Comparison of ENCODE assay signal across 24 mouse cellular contexts in the genomic region with DNA sequence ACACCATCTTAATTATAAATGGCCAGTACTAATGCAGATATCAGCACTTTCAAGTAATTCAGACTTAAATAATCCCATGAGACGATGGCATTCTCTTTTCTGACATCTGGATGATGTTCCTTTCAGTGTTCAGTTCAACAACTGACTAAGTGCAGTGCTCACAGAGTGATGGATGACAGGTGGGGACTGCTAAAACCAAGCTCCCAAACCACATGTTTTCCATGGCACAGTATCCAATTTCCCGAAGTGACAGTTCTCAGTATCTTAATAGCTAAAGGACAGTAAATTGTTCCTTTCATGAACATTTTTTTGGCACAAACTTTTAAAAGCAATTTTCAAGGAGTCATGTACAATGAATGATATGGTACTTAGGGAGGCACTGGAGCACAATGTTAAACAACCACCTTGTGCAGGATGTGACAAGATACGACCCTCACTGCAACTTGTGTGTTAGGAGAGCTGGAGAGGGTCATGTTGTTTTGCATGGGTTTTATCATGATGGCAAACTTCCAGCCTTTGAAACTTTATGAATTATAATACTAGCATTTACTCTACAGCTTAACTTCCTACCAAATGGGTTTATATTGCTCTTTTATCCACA.
DNase-seq lines count a peak whose midpoint lies in the region; ATAC-seq and TF ChIP-seq lines count a peak whose summit lies in the region.
"Had no signal": no experiment of that assay in that cellular context is flagged by ENCODE, and none has a peak within 500 bp of the region (broad histone marks: within the 10 kb centered on the region; RNA-seq: fewer than 3 reads in every experiment).

No protein-coding gene starts in this region.

- H3K4me1 ChIP-seq in kidney, postnatal 0 days (replicated peaks; ENCODE audit: insufficient read depth, low read length): no peaks in the 10 kb centered on the region
- no peaks in the 10 kb centered on the region for H3K4me1 ChIP-seq in lung, postnatal 0 days (ENCODE audit: insufficient read depth, low read depth, low read length)
- H3K4me1 ChIP-seq: embryonic facial prominence, embryonic 13.5 days; forebrain, embryonic 15.5 days; hindbrain, embryonic 15.5 days; midbrain, embryonic 15.5 days; neural tube, embryonic 13.5 days; stomach, embryonic 15.5 days had no signal

- 21% methylated on average over 3 of the region's 3 CpGs for WGBS in kidney, postnatal 0 days
- WGBS in lung, postnatal 0 days: 33% methylated on average over 3 of the region's 3 CpGs

- H3K27ac ChIP-seq in kidney, postnatal 0 days: no peak overlapping the region
- no peak overlapping the region for H3K27ac ChIP-seq in lung, postnatal 0 days (ENCODE audit: low read length)
- H3K27ac ChIP-seq: embryonic facial prominence, embryonic 13.5 days; forebrain, embryonic 15.5 days; hindbrain, embryonic 15.5 days; left cerebral cortex, adult 2 months; midbrain, embryonic 15.5 days; neural tube, embryonic 13.5 days; stomach, embryonic 15.5 days had no signal

- TF ChIP-seq CTCF in kidney, postnatal 0 days (IDR thresholded peaks at IDR 0.05; ENCODE audit: low read depth): no peak
- TF ChIP-seq CTCF in lung, postnatal 0 days (IDR thresholded peaks at IDR 0.05): no peak

- H3K9ac ChIP-seq in kidney, postnatal 0 days (ENCODE audit: low read depth, low read length): no peak overlapping the region
- H3K9ac ChIP-seq in lung, postnatal 0 days (replicated peaks; ENCODE audit: low read depth): no peak overlapping the region
- H3K9ac ChIP-seq: embryonic facial prominence, embryonic 13.5 days; forebrain, embryonic 15.5 days; hindbrain, embryonic 15.5 days; midbrain, embryonic 15.5 days; neural tube, embryonic 13.5 days; stomach, embryonic 15.5 days had no signal

- no peaks in the 10 kb centered on the region for H3K9me3 ChIP-seq in kidney, postnatal 0 days (replicated peaks; ENCODE audit: low read length)
- H3K9me3 ChIP-seq in lung, postnatal 0 days (ENCODE audit: low read length): no peaks in the 10 kb centered on the region
- H3K9me3 ChIP-seq: embryonic facial prominence, embryonic 13.5 days; forebrain, embryonic 15.5 days; hindbrain, embryonic 15.5 days; midbrain, embryonic 15.5 days; neural tube, embryonic 13.5 days; stomach, embryonic 15.5 days had no signal

- H3K4me2 ChIP-seq in kidney, postnatal 0 days (ENCODE audit: low read length): no peak overlapping the region
- H3K4me2 ChIP-seq in lung, postnatal 0 days (replicated peaks; ENCODE audit: low read depth, low read length): no peak overlapping the region
- H3K4me2 ChIP-seq: embryonic facial prominence, embryonic 13.5 days; forebrain, embryonic 15.5 days; heart, embryonic 11.5 days; hindbrain, embryonic 15.5 days; midbrain, embryonic 15.5 days; neural tube, embryonic 13.5 days; stomach, embryonic 15.5 days had no signal

- H3K4me3 ChIP-seq in kidney, postnatal 0 days (replicated peaks; ENCODE audit: low read depth, low read length): no peak overlapping the region
- no peak overlapping the region for H3K4me3 ChIP-seq in lung, postnatal 0 days (ENCODE audit: low read depth, low read length)
- H3K4me3 ChIP-seq: embryonic facial prominence, embryonic 13.5 days; forebrain, embryonic 15.5 days; hindbrain, embryonic 15.5 days; left cerebral cortex, adult 2 months; midbrain, embryonic 15.5 days; neural tube, embryonic 13.5 days; stomach, embryonic 15.5 days had no signal

- peak; percentile 18 for DNase-seq in embryo, embryonic 10.5 days (ENCODE audit: low spot score)
- DNase-seq in embryo, embryonic 10 days (ENCODE audit: low spot score): no peak
- peak; percentile 79 for DNase-seq in kidney, postnatal 0 days (ENCODE audit: low spot score)
- DNase-seq in kidney, postnatal 25 days: no peak
- peak; percentile 22 for DNase-seq in lung, postnatal 0 days (ENCODE audit: low spot score)
- no peak for DNase-seq in lung, adult 18-20 months
- DNase-seq in gastrocnemius, postnatal 10 days: no peak
- DNase-seq: adrenal gland, postnatal 25 days; cerebellum, adult 8-10 months; gastrocnemius, postnatal 14 days; heart, adult 11 months; layer of hippocampus, adult 9-11 months; lung, postnatal 4 days; retina, postnatal 1 day; thymus, postnatal 25 days had no signal

- no peaks in the 10 kb centered on the region for H3K27me3 ChIP-seq in kidney, postnatal 0 days (ENCODE audit: insufficient read depth, low read length)
- no peaks in the 10 kb centered on the region for H3K27me3 ChIP-seq in lung, postnatal 0 days (replicated peaks; ENCODE audit: insufficient read depth, low read length)
- H3K27me3 ChIP-seq: embryonic facial prominence, embryonic 13.5 days; forebrain, embryonic 15.5 days; hindbrain, embryonic 15.5 days; midbrain, embryonic 15.5 days; neural tube, embryonic 13.5 days; stomach, embryonic 15.5 days had no signal

- no peak for ATAC-seq in kidney, postnatal 0 days (replicated peaks; ENCODE audit: low FRiP score, low read depth)
- 0 out of 2 replicates have a peak, but pooled peaks have one; percentile 37 for ATAC-seq in lung, postnatal 0 days
- ATAC-seq: CD4-positive, CD25-positive, alpha-beta regulatory T cell, adult 4 months; forebrain, embryonic 15.5 days; midbrain, embryonic 15.5 days had no signal

- no peaks in the 10 kb centered on the region for H3K36me3 ChIP-seq in kidney, postnatal 0 days (ENCODE audit: insufficient read depth, low read length)
- H3K36me3 ChIP-seq in lung, postnatal 0 days (ENCODE audit: insufficient read depth, low read length): no peaks in the 10 kb centered on the region
- H3K36me3 ChIP-seq: embryonic facial prominence, embryonic 13.5 days; forebrain, embryonic 15.5 days; hindbrain, embryonic 15.5 days; midbrain, embryonic 15.5 days; neural tube, embryonic 13.5 days; stomach, embryonic 15.5 days had no signal

- no peak for TF ChIP-seq EP300 in lung, postnatal 0 days (IDR thresholded peaks at IDR 0.05)

Comparison
In these comparisons a context has a peak if more than half of its experiments do, and no peak if none do; other contexts are left out.
1. DNase-seq: peak in embryo, embryonic 10.5 days (single experiment), kidney, postnatal 0 days (single experiment) and lung, postnatal 0 days (single experiment); none in embryo, embryonic 10 days (single experiment), kidney, postnatal 25 days (0 of 2), lung, adult 18-20 months (0 of 2) and gastrocnemius, postnatal 10 days (single experiment).